Mouse (Mus musculus) erythroblast, embryonic 14.5 days (primary cell): Measurements from ENCODE around the gene Surf4.

Source experiments
- GATA1 ChIP-seq: IDR thresholded peaks from 2 replicates; pipeline ENCODE4 v1.6.1; 2012; ENCODE audit warnings: low read length, inconsistent platforms, mixed read lengths
- TAL1 ChIP-seq: IDR thresholded peaks from 3 replicates; pipeline ENCODE4 v1.6.1; 2012; ENCODE audit warnings: low read length, inconsistent platforms, mixed read lengths

- TF ChIP-seq GATA1 (no peak), TAL1 (no peak)
These were observed 13.4 kb downstream of the Surf4 start for GRCm38 (mm10) chr2:26920190-26920855.
